Mouse (Mus musculus): ENCODE measurements around the gene Galnt18. TPM values are rescaled to one million over a fixed set of nuclear protein-coding genes. Genes with fewer than 3 reads are reported as not detected.
A peak's percentile ranks its signal among the peaks of the same experiment; 100 is the strongest.

The Galnt18 gene
- polyA plus RNA-seq, 1 experiment from 2014 or later: 18.2 TPM

- no peaks in the 10 kb centered on the region for H3K9me3 ChIP-seq (ENCODE audit: low read depth, low read length)
- no peak overlapping the region for H3K9ac ChIP-seq
- no peak overlapping the region for H3K4me2 ChIP-seq
- H3K36me3 ChIP-seq (ENCODE audit: insufficient read depth): no peaks in the 10 kb centered on the region
- no peaks in the 10 kb centered on the region for H3K4me1 ChIP-seq (ENCODE audit: insufficient read depth)
- no peak overlapping the region for H3K27ac ChIP-seq (ENCODE audit: low read depth)
- TF ChIP-seq CTCF (IDR thresholded peaks at IDR 0.05; ENCODE audit: low read depth): no peak
- no peak overlapping the region for H3K4me3 ChIP-seq (ENCODE audit: low read depth, low read length)
- no peaks in the 10 kb centered on the region for H3K27me3 ChIP-seq (ENCODE audit: insufficient read depth, low read length)
- 67% methylated on average over 3 of the region's 3 CpGs for WGBS
- DNase-seq (no peak), ATAC-seq (ENCODE audit: insufficient read depth) (no peak)
These were observed 103.3 kb downstream of the Galnt18 start for GRCm38 (mm10) chr7:111676483-111676882.

- no peak for TF ChIP-seq CTCF (IDR thresholded peaks at IDR 0.05; ENCODE audit: low read depth)
- H3K27ac ChIP-seq (ENCODE audit: low read depth): no peak overlapping the region
- no peak overlapping the region for H3K9ac ChIP-seq
- H3K36me3 ChIP-seq (ENCODE audit: insufficient read depth): no peaks in the 10 kb centered on the region
- no peak overlapping the region for H3K4me3 ChIP-seq (ENCODE audit: low read depth, low read length)
- DNase-seq (peak; percentile 79), ATAC-seq (ENCODE audit: insufficient read depth) (no peak)
- no peaks in the 10 kb centered on the region for H3K4me1 ChIP-seq (ENCODE audit: insufficient read depth)
- H3K4me2 ChIP-seq: no peak overlapping the region
- 32% methylated on average over 4 of the region's 4 CpGs for WGBS
- no peaks in the 10 kb centered on the region for H3K27me3 ChIP-seq (ENCODE audit: insufficient read depth, low read length)
- no peaks in the 10 kb centered on the region for H3K9me3 ChIP-seq (ENCODE audit: low read depth, low read length)
These were observed 107.3 kb downstream of the Galnt18 start for GRCm38 (mm10) chr7:111672467-111672866.

- no peak for TF ChIP-seq CTCF (IDR thresholded peaks at IDR 0.05; ENCODE audit: low read depth)
These were observed 116.4 kb downstream of the Galnt18 start for GRCm38 (mm10) chr7:111663139-111664073.

GRCm38 (mm10) chr7:111658579-111658978 lies 121.2 kb downstream of the Galnt18 start:
- Histone ChIP-seq H3K4me2 (no peak overlapping the region), H3K9ac (no peak overlapping the region), H3K4me1 (ENCODE audit: insufficient read depth) (0 out of 2 replicates have a peak, but pooled peaks cover 6% of the 10 kb centered on the region), H3K27me3 (ENCODE audit: insufficient read depth, low read length) (no peaks in the 10 kb centered on the region), H3K36me3 (ENCODE audit: insufficient read depth) (no peaks in the 10 kb centered on the region), H3K4me3 (ENCODE audit: low read depth, low read length) (no peak overlapping the region), H3K27ac (ENCODE audit: low read depth) (no peak overlapping the region), H3K9me3 (ENCODE audit: low read depth, low read length) (no peaks in the 10 kb centered on the region)
- TF ChIP-seq CTCF (IDR thresholded peaks at IDR 0.05; ENCODE audit: low read depth): no peak
- WGBS: 69% methylated on average over 4 of the region's 4 CpGs
- DNase-seq: no peak
- no peak for ATAC-seq (ENCODE audit: insufficient read depth)

More at GRCm38 (mm10) chr7:111663139-111664073, 116.4 kb downstream of the Galnt18 start:
- peak overlapping the region; percentile 26; the same call in 1 of the 2 replicates for H3K27ac ChIP-seq (ENCODE audit: low read depth)
- no peak overlapping the region for H3K9ac ChIP-seq
- DNase-seq (peak; percentile 45), ATAC-seq (ENCODE audit: insufficient read depth) (peak; percentile 62)
- H3K27me3 ChIP-seq (ENCODE audit: insufficient read depth, low read length): no peaks in the 10 kb centered on the region
- WGBS: 24% methylated on average over 14 of the region's 14 CpGs
- H3K4me3 ChIP-seq (ENCODE audit: low read depth, low read length): no peak overlapping the region
- no peak overlapping the region for H3K4me2 ChIP-seq
- no peaks in the 10 kb centered on the region for H3K9me3 ChIP-seq (ENCODE audit: low read depth, low read length)
- H3K4me1 ChIP-seq (ENCODE audit: insufficient read depth): 0 out of 2 replicates have a peak, but pooled peaks cover 8% of the 10 kb centered on the region
- no peaks in the 10 kb centered on the region for H3K36me3 ChIP-seq (ENCODE audit: insufficient read depth)

GRCm38 (mm10) chr7:111655002-111655401 lies 124.8 kb downstream of the Galnt18 start:
- H3K4me1 ChIP-seq (ENCODE audit: insufficient read depth): no peaks in the 10 kb centered on the region
- no peak overlapping the region for H3K9ac ChIP-seq
- ATAC-seq (ENCODE audit: insufficient read depth): no peak
- 91% methylated on average over 8 of the region's 8 CpGs for WGBS
- no peaks in the 10 kb centered on the region for H3K36me3 ChIP-seq (ENCODE audit: insufficient read depth)
- H3K9me3 ChIP-seq (ENCODE audit: low read depth, low read length): no peaks in the 10 kb centered on the region
- no peak for TF ChIP-seq CTCF (IDR thresholded peaks at IDR 0.05; ENCODE audit: low read depth)
- no peaks in the 10 kb centered on the region for H3K27me3 ChIP-seq (ENCODE audit: insufficient read depth, low read length)
- H3K4me3 ChIP-seq (ENCODE audit: low read depth, low read length): no peak overlapping the region
- no peak overlapping the region for H3K4me2 ChIP-seq
- no peak for DNase-seq
- no peak overlapping the region for H3K27ac ChIP-seq (ENCODE audit: low read depth)

- Histone ChIP-seq H3K27ac (ENCODE audit: low read depth) (no peak overlapping the region), H3K4me1 (ENCODE audit: insufficient read depth) (no peaks in the 10 kb centered on the region), H3K36me3 (ENCODE audit: insufficient read depth) (no peaks in the 10 kb centered on the region), H3K27me3 (ENCODE audit: insufficient read depth, low read length) (no peaks in the 10 kb centered on the region), H3K4me3 (ENCODE audit: low read depth, low read length) (no peak overlapping the region), H3K4me2 (no peak overlapping the region), H3K9ac (no peak overlapping the region), H3K9me3 (ENCODE audit: low read depth, low read length) (no peaks in the 10 kb centered on the region)
- ATAC-seq (ENCODE audit: insufficient read depth): no peak
- TF ChIP-seq CTCF (IDR thresholded peaks at IDR 0.05; ENCODE audit: low read depth): no peak
- DNase-seq: no peak
These were observed 125.3 kb downstream of the Galnt18 start for GRCm38 (mm10) chr7:111654526-111654925.

- H3K27ac ChIP-seq (ENCODE audit: low read depth): no peak overlapping the region
- no peak for ATAC-seq (ENCODE audit: insufficient read depth)
- no peak for DNase-seq
- H3K9ac ChIP-seq: no peak overlapping the region
- H3K36me3 ChIP-seq (ENCODE audit: insufficient read depth): no peaks in the 10 kb centered on the region
- no peak overlapping the region for H3K4me2 ChIP-seq
- TF ChIP-seq CTCF (IDR thresholded peaks at IDR 0.05; ENCODE audit: low read depth): no peak
- no peak overlapping the region for H3K4me3 ChIP-seq (ENCODE audit: low read depth, low read length)
- H3K27me3 ChIP-seq (ENCODE audit: insufficient read depth, low read length): no peaks in the 10 kb centered on the region
- H3K9me3 ChIP-seq (ENCODE audit: low read depth, low read length): no peaks in the 10 kb centered on the region
- no peaks in the 10 kb centered on the region for H3K4me1 ChIP-seq (ENCODE audit: insufficient read depth)
These were observed 135.4 kb downstream of the Galnt18 start for GRCm38 (mm10) chr7:111644362-111644761.

Measured in lung, embryonic 14.5 days (tissue).